Mouse (Mus musculus): Measurements from ENCODE around the gene Sh3bp2.

GRCm38 (mm10) chr5:34519389-34519910 is 6.2 kb upstream of the Sh3bp2 start:
- TF ChIP-seq CTCF (IDR thresholded peaks at IDR 0.05; ENCODE audit: low read depth), result no peak
- TF ChIP-seq EP300 (IDR thresholded peaks at IDR 0.05; ENCODE audit: low read depth), result no peak
